Mouse (Mus musculus) gastrocnemius, postnatal 25 days (tissue): Measurements from ENCODE around the gene Phb2. TPM values are rescaled to one million over a fixed set of nuclear protein-coding genes. Genes with fewer than 3 reads are reported as not detected.

Experiments used
- DNase-seq: peaks from one replicate; pipeline ENCODE4 v3.0.0; 2022
- microRNA-seq, 2 experiments: library from miRNA; unstranded; fragments of <30 nt; microRNA quantifications; one replicate each; pipeline ENCODE4 v1.2.0; 2021; ENCODE audit warnings: borderline replicate concordance in 2 of 2
- total RNA-seq, 2 experiments: library from RNA; stranded (reverse); gene quantifications; 1 replicate in 1 of 2; 2 replicates in 1 of 2; pipeline ENCODE4 v1.2.3; 2021

Gene Phb2
- total RNA-seq, 2 experiments from 2014 or later = 157 TPM

DNA sequence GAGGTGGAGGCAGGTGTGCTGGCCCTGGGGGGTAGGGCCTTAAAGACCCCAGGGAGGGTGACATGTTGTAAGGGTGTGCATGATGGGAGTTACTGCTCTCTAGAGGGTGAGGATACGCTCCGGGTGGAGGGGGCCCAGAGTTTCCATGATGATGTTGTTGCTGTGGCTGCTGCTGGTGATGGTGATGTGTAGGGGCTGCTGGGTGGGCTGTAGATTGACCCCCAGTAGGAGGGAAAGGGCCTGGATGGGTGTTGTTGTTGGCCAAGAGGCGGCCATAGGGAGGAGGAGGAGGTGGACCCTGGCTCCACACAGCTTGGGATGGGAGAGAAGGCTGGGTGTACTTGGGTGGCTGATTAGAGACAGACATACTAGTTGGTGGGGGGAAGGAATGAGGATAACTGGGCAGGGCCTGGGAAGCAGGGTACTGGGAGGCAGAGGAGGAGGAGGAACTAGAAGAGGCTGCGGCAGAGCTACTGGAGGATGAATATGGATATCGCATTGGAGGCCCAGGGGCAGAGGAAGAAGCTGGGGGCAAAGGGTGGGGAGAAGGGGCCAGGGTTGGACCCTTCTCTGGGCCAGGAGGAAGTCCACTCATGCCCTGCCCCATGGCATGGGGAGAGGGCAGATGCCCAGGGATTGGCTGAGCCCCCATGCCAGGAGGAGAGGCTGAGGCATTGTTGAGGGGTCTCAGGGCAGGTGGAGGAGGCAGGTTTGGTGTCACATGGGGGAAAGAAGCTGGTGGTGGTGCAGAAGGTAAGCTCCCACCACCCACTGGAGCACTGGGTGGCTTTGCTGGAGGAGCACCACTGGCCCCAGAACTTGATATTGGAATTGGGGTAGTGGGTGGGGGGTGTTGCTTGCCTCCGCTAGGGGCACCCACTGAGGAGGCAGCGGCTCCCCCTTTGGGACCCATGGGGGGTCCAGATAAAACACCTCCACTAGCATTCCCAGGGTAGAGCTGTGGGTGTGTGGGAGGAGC is 34.8 kb downstream of the Phb2 start:
- no peak for DNase-seq

DNA sequence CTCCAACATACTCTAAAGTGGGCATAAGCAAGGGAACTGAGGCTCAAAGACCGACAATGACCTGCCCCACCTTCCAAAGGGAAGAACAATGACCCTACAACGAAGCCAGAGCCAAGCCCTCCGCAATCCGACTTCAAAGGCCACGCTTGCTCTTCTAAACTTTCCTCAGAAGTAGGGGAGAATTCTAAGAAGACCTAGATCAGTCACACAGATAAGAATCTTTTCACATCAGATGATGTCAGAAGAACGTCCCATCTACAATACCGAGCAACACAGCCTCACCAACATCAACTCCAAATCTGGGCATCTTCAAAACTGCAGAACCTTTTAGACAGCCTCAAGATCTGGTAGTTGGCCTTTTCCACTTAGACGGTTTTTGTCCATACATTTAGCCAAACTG is 38.3 kb downstream of the Phb2 start:
- DNase-seq = no peak

DNA sequence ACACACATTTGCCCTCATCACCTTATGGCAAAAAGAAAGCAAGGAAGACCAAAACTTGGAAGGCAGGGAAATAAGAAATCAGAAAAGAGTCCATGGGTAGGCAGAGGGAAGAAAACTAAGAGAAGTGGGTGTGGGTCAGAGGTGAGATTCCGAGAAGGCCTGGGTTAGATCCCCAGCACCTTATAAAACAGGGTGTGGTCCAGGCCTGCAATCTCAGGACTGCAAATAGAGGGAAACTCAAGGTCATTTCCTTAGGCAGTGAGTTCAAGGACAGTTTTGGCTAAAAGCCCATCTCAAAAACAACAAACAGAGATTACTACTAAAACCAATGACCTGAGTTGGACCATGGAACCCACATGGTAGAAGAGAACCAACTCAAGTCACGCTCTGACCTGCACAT is 41.7 kb downstream of the Phb2 start:
- DNase-seq = no peak

DNA sequence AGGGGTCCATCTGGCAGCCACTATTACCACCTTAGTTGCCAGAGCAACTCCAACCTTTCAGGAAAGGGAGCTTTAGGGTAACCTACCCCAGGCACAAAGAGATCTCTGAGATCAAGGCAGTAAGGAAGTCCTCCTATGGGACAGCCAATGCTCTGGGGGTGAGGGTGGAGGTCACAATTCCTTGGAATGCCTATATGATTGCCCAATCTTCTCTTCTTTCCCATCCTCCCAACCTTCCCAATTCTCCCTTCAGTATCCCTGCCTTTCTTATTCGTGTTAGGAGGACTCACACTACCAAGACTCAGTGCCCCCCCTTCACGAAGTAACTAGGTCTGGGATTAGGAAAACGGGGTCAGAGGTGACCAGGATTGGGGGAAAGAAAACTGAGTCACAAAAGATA is 43.2 kb downstream of the Phb2 start:
- no peak for DNase-seq

DNA sequence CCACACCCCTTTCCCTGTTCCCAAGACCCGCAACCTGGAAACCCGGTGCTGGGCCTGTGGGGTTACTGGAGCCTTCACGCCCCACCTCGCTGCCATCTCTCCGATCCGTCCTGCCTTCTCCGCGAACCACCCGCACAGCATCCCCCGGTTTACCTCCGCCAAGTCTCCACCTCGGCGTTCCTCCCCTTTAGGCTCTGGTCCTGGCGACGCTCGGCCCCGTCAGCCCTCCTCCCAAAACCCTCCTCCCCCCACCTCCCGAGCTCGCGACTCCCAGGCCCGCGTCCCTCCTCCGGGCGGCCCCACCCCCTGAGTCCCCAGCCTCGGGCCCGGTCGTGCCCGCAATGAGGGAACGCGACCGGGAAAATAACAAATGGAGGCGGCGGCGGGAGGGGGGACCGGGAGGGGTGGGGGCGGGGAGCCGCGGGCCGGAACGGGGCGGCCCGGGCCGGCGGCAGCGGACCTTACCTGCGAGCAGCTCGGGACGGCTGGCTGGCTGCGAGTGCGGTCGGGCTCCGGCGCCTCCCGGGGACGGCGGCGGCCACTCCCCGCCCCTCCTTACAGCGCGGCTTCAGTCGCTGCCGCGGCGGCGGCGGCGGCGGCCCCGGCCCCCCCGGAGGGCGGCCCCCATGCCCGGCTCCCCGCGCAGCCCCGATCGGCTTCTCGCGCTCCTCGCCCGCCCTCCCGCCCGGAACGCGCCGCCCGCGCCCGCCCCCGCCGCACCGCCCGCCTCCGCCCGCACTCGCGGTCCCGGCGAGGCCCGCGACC is 43.9 kb downstream of the Phb2 start, which contains the start of the genes Gm45234 and Atn1:
Gm45234 (minus strand) TSS at position 191 of the 765 bp plus-strand sequence.
Atn1 (minus strand) TSS at position 694 of the 765 bp plus-strand sequence.
- peak; percentile 82 for DNase-seq

DNA sequence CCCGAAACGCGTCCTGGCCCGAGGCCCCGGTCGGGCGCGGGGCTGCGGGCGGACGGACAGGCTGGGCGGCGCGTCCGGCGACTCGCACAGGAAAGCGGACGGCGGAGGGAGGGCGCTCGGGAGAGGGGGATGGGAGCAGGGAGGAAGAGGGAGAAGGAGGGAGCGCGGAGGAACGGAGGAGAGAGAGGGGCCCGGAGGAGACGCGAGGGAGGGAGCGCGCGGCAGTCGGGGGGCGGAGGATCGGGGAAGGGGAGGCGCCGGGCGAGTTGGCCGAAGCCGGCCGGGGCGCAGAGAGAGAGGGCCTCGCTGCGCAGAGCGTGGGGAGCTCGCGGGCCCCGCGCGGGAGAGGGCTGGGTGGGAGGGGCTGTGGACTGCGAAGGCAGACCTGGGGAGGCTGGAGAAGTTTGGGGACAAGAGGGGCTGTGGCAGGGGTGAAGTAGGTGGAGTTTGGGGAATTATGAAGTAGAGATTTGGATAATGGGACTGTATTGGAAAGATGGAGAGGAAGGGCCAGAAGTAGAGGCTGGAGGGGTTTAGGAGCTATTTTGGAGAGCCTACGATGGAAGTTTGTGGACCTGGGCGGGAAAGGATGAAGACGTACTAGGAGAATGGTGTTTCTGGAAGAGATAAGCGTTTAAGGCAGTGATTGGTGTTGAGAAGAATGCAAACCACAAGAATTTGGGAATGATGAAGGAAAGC is 44.7 kb downstream of the Phb2 start:
- peak; percentile 87 for DNase-seq

- DNase-seq = no peak
These were observed 45.3 kb downstream of the Phb2 start for GRCm38 (mm10) chr6:124757351-124757880.

DNA sequence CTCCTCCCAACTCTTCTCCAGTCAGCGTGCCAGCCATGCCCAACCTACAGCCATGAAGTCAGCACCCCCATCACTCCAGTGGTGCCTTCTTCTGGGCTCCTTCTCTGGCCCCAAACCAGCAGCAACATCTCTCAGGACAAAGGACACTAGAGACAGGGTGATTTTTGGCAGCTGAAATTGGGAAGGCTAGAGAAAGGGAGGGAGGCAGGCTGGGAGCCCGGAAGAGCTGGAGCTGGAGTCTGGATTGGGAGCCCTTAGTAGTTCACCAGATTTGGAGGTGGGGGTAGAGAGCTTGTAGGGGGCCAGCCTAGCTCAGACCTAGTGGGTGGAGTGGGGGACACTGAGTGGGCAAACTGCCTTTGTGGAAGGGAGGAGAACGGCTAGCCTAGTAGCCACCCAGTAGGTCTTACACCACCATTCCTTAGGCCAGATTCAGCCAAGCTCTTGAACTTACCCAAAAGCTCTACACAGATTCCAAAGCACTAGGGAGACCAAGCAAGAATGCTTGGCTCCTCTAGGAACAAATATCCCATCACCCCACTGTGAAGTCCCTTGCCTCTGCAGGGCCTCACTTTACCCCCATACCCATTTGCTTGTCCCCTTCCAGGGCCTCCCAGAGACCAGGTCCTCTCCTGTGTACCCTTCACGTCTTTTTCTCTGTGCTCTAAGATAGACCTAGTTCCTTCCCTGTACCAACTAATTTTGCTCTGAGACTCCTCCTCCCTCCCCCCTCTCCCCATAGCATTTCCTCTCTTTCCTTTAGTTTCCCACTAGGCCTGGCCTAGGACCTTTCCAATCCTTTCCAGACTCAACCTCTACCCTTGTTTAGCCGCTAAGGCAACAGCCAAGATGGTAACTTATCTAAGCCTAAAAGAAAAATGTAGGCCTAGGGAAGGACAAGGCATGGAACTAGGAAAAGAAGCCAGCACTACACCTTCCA is 46.0 kb downstream of the Phb2 start:
- peak; percentile 58 for DNase-seq

GRCm38 (mm10) chr6:124758849-124759232 is 46.7 kb downstream of the Phb2 start:
- DNase-seq = no peak

GRCm38 (mm10) chr6:124759259-124759658 is 47.1 kb downstream of the Phb2 start:
- peak; percentile 72 for DNase-seq

DNA sequence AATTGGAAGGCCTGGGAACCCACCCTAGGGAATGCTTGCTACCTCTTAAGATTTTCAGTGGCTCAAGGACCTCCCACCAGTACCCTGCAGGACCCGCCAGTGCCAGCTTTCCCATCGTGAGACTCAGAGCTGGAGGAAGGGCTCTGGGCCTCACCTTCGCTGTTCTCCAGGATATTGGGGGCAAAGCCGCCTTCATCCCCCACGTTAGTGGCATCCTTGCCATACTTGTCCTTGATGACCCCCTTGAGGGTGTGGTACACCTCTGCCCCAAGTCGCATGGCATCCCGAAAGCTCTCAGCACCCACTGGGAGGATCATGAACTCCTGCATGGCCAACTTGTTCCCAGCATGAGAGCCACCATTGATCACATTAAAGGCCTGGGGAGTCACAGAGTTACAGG is 53.8 kb downstream of the Phb2 start:
- no peak for DNase-seq

Small RNAs within 50 kb of the gene (microRNA-seq; reads per million reads assigned to microRNA genes)
- gene Mir141 (0.74 to 0.79 reads per million in 2 experiments), gene Mir200c (8.8 to 14.6 reads per million in 2 experiments)

Other genes with a start within 250 kb of the Phb2 start
- under 1 TPM; 0.59 to 0.61 TPM for gene Clstn3, start 247.5 kb upstream of the Phb2 start, total RNA-seq
- 1 to 10 TPM in 1 of 2 experiments, under 1 TPM in 1; 0.41 to 1.1 TPM for gene C1rl, start 219.2 kb upstream of the Phb2 start, total RNA-seq
- 10 to 100 TPM in 1 of 2 experiments, 1 to 10 TPM in 1; 7.8 to 11.7 TPM for gene C1ra, start 199.9 kb upstream of the Phb2 start, total RNA-seq
- gene C1s1, start 170.0 kb upstream of the Phb2 start, total RNA-seq = 10 to 100 TPM; 16.5 to 20.8 TPM
- 1 to 10 TPM in 1 of 2 experiments, under 1 TPM in 1; 0.72 to 1.3 TPM for gene C1rb, start 142.0 kb upstream of the Phb2 start, total RNA-seq
- under 1 TPM; 0.20 to 0.51 TPM for gene C1s2, start 76.3 kb upstream of the Phb2 start, total RNA-seq
- gene Lpcat3, start 49.3 kb upstream of the Phb2 start, total RNA-seq = 10 to 100 TPM; 14.8 to 18.0 TPM
- gene Emg1, start 158 bp upstream of the Phb2 start, total RNA-seq = 10 to 100 TPM; 53.8 to 58.9 TPM
- gene Ptpn6, start 26.4 kb downstream of the Phb2 start, total RNA-seq = 1 to 10 TPM; 1.5 to 2.2 TPM
- 100 to 1,000 TPM; 163 to 167 TPM for gene Grcc10, start 29.0 kb downstream of the Phb2 start, total RNA-seq
- 1 to 10 TPM in 1 of 2 experiments, not detected in 1; 2.2 TPM for gene Gm45234, start 43.7 kb downstream of the Phb2 start, total RNA-seq
- 10 to 100 TPM; 31.8 to 32.4 TPM for gene Atn1, start 44.2 kb downstream of the Phb2 start, total RNA-seq
- gene Eno2, start 57.3 kb downstream of the Phb2 start, total RNA-seq = 1 to 10 TPM; 2.1 to 3.0 TPM
- gene Lrrc23, start 67.4 kb downstream of the Phb2 start, total RNA-seq = under 1 TPM in 1 of 2 experiments, not detected in 1; 0.18 TPM
- 1 to 10 TPM; 2.7 to 3.2 TPM for gene Spsb2, start 96.3 kb downstream of the Phb2 start, total RNA-seq
- gene Tpi1, start 102.0 kb downstream of the Phb2 start, total RNA-seq = 1,000 to 10,000 TPM; 2,445 to 2,599 TPM
- gene Usp5, start 117.1 kb downstream of the Phb2 start, total RNA-seq = 10 to 100 TPM; 42.1 to 44.0 TPM
- gene Cdca3, start 117.2 kb downstream of the Phb2 start, total RNA-seq = 1 to 10 TPM; 1.2 TPM
- 1 to 10 TPM; 1.6 to 1.7 TPM for gene Gnb3, start 127.9 kb downstream of the Phb2 start, total RNA-seq
- gene P3h3, start 145.4 kb downstream of the Phb2 start, total RNA-seq = 1 to 10 TPM; 8.2 to 9.3 TPM
- under 1 TPM; 0.23 to 0.32 TPM for gene Gpr162, start 151.6 kb downstream of the Phb2 start, total RNA-seq
- 1 to 10 TPM in 1 of 2 experiments, not detected in 1; 1.2 TPM for gene Cd4, start 175.9 kb downstream of the Phb2 start, total RNA-seq
- gene Lag3, start 199.4 kb downstream of the Phb2 start, total RNA-seq = under 1 TPM in 1 of 2 experiments, not detected in 1; 0.51 TPM
- 100 to 1,000 TPM; 126 to 152 TPM for gene Ptms, start 207.8 kb downstream of the Phb2 start, total RNA-seq
- 100 to 1,000 TPM; 207 to 210 TPM for gene Mlf2, start 219.1 kb downstream of the Phb2 start, total RNA-seq